Mouse (Mus musculus) heart, postnatal 10 days (tissue): ENCODE measurements at regions not wholly inside any gene's neighbourhood (a gene's known extent, or its start where the extent isn't known, plus 50 kb on each side); places are given as distances from the start of the nearest gene placed in this dataset.

Source experiments
- DNase-seq, 2 experiments: peaks; one replicate each; pipeline ENCODE4 v3.0.0; 2021
- intact Hi-C: fragments of 180-260 bp; cut with DNase I; formaldehyde crosslinking; loops from one replicate; pipeline ENCODE4 v1.15.1; 2025

DNA sequence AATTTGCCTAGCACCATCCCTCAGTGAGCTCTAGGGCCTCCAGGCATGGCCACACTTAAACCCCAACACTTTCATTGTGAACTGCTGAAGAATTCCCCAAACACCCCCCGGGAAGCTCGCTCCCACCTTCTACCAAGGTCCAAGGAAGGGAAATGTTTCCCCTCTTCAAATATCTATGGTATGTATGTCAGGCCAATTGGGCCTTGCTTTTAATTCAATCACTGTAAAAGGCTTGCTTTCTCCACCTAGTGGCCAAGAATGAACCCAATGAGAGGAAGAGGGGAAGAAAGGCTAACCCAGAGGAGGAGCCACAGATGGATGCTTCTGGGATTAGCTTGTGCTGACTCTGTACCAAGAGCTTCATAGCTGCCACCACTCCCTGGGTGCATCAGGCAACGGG lies 336.3 kb upstream of the Tgfbr2 start:
- peak; percentile 25 to 34 for DNase-seq
- intact Hi-C loops: loop anchor here (2.0 kb wide), 2 partner anchors 85 to 451 kb away; no protein-coding TSS in a partner anchor

DNA sequence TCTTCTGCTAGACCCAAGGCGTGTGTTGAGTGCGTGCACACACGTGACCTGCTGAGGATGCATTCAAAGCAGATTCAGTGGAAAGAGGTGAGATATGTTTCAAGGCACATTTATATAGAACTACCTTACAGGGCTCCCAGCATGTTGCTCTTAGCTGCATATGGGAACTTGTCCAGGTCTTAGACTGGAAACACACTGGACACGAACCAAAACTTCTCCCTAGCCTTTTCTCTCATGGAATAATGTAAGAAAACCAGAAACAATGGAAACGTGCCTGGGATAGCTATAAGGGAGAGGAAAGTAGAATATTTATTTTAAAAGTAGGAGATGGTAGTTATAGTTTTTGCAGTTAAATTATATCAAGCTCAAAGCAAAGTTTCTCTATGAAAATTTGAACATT lies 332.6 kb upstream of the Tgfbr2 start:
- intact Hi-C loops: no loop called here
- DNase-seq: peak in 1 of 2 experiments; percentile 11

DNA sequence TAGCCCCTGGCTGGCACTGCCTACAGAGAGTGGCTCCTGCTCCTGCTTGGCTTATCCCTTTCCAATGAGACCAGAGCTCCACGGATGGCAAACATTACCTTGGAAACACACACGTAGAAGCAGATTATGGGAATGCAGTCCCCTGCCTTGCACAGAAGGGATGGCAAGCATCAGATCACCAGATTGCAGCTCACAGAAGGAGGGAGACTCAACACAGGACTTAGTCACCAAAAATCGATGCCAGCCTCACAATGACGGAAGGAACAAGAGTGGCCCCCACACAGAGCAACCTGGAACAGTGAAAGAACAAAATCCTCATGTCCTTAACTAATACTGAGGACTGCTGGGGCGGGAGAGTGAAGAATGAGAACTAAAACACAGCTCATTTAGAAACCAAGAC lies 327.7 kb upstream of the Tgfbr2 start:
- intact Hi-C loops: no loop called here
- no peak for DNase-seq

DNA sequence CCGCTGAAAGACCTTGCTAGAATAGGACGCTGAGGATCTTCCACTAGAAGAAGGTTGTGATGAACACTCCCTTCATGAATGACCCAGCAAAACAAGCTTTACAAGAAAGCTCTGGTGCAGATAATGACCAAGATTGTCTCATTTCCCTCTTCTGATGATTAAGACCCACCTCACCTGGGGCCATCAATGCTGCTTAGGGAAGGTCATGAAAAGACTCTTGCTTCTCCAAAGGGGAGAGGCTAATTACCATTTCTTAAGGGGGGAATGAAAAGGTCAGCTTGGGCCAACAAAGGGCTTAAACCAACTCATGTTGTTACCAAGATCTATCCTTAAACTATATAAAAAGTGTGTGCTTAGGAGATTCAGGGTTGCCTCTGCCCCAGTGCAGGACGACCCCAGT lies 325.8 kb upstream of the Tgfbr2 start:
- DNase-seq: no peak
- intact Hi-C loops: no loop called here

DNA sequence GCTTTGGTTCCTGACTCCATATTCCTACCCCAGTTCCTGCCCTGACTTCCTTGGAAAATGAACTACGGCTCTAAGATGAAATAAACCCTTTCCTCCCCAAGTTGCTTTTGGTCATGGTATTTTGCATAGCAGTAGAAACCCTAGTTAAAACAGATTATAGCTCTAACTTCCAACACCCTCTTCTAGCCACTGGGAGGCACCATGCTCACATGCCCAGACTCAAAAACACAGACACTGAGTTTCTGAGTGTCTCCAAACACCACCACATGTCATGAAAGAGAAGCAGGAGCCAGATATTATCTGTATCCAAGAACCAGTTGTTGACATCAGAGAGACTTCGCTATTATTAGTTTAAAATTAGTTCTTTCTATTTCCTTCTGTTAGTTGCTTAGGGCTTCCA lies 316.1 kb upstream of the Tgfbr2 start:
- DNase-seq: no peak
- intact Hi-C loops: no loop called here

DNA sequence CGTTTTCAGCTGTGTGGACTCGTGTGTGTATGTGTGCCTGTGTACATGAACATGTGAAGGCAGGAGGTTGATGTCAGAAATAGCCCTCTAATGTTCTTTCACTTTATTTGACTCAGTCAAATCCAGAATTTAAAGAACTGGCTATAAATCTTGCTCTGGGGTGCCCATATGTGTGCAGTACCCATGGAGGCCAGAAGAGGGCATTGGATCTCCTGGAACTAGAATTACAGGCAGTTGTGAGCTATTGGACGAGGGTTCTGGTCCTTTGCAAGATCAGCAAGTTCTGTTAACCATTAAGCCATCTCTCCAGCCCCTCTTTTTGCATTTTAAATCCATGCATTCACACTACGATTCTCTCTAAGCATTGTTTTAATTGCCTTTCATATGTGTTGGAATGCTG lies 314.6 kb upstream of the Tgfbr2 start:
- intact Hi-C loops: no loop called here

DNA sequence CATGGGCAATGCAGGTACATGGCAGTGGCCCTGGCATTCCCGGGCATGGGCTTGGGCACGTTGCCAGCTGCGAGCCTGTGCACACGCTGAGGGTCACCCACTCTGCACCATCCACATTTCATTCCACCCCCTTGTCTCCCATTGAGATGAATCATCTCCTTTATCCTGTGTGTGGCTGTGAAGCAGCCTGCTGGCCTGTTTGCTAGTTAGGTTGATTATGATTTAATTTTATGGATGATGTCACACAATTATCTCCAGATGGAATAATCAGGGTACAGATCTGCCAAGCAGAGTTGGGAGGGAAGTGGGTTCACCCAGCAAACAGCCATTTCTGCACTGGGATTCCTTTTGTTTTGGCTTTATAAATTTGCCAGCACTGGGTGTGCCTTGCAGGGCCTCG lies 314.1 kb upstream of the Tgfbr2 start:
- intact Hi-C loops: no loop called here
- DNase-seq: no peak

More for the DNA sequence above, 314.6 kb upstream of the Tgfbr2 start:
- DNase-seq: peak in 1 of 2 experiments; percentile 28

DNA sequence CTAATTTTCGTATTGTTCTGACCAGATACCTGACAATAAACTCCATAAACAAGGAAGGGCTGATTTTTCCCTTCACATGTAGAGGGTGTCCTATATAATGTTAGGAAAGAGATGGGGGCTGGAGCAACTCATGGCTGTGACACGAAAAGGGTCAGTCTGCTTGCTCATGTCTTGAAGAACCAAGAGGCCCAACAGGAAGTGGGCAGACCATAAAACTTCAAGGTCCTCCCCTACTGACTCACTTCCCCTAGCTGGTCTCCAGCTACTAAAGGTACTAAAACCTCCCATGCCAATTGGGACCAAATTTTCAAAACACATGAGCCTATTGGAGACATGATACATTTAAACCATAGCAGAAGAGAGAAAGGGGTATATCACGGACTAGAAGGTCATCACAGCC lies 302.1 kb upstream of the Tgfbr2 start:
- intact Hi-C loops: no loop called here

DNA sequence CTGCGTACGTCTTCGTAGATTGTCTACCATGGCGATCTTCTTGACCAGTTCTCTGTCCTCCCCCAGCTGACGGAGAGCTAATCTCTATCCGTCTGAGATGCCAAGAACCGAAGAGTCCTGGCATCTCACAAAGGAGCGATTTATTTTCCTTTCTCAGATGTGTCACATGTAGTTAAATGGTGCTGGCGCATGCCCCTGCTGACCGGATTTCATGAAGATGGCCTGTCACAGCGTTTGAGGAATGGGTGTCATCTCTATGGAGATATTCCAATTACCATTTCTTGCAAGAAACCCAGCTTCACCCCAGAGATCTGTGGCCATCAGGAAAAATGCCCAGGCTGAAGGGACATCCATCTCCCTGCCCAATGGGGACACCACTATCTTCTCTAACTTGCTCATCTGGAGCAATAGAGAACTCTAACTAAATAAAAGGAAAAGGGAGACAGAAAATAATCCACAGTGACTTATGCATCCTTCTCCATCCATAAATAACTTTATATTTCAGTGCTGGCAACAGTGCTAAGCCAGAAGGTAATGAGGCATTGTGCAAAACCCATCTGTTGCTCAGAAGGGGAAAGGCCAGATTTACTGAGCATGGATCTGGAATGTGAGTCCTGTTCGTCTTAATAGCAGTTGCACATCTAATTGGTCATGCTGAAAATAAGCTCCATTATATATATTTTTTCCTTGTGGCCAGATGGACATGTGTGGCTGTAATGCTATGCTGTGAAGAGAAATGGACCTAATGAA lies 300.2 kb upstream of the Tgfbr2 start:
- DNase-seq: no peak
- intact Hi-C loops: no loop called here

More for the DNA sequence above, 302.1 kb upstream of the Tgfbr2 start:
- DNase-seq: no peak

DNA sequence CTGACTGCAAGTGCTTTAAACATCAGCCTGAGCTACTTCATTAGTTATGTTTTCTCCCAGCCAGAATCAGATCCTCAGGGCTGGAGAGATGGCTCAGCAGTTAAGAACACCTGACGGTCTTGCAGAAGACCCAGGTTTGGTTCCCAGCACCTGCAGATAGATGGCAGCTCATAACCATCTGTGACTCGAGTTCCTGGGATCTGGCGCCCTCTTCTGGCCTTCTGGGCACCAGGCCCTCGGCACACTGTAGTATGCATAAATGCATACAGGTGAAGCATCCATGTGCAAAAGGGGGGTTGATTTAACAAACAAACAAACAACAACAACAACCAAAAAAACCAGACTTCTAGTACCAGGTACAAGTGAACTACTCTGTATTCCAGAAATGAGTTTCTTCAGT lies 297.7 kb upstream of the Tgfbr2 start:
- intact Hi-C loops: no loop called here
- DNase-seq: no peak

DNA sequence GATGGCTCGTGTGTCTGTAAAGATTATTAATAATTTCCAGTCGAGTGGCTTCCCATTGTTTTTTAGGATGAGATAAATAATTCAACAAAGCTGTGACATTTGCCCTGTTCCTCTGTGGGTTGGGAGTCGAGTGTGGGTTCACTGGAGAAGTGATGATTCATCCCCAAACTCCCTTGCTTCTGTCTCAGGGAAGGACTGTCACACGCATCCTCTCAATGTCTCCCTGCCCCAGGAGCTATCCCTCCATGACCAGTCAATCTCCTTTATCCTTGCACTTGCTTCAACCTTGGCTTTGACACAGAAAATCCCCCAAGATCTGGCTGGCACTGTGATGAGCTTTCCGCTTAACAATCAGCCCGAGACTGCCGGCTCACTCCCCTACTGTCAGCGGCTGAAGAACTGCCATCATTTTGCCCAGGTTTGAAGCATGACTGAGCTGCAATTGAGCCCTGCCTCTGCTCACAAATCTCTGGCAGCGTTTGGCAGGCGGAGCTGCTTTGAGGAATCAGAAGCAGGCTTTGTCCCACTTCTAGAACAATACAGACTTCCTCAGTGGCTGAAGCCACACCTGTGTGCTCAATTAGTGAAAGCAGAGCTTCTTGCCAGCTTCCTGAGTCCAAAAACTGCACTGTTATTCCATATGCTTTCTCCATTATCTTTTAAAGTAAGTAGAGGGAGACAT lies 293.6 kb upstream of the Tgfbr2 start:
- intact Hi-C loops: loop anchor here (2.0 kb wide), 1 partner anchor 42 kb away; no protein-coding TSS in a partner anchor

DNA sequence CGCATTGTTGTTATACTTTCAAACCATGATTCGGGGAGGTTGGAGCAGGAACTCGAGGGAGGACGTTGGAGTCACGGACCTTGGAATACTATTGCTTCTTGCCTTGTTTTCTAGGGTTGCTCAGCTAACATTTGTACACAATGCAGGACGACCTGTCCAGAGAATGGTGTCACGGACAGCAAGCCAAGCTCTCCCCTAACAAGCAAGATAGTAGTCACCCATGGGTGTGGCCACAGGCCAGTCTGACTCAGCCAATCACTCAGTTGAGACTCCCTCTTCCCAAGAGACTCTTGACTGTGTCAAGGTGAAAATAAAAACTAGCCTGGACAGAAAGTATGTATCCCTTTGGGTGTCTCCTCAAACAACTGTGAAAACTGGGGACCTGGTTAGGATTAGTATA lies 291.2 kb upstream of the Tgfbr2 start:
- no peak for DNase-seq
- intact Hi-C loops: no loop called here

More for the DNA sequence above, 293.6 kb upstream of the Tgfbr2 start:
- peak; percentile 43 to 44 for DNase-seq

DNA sequence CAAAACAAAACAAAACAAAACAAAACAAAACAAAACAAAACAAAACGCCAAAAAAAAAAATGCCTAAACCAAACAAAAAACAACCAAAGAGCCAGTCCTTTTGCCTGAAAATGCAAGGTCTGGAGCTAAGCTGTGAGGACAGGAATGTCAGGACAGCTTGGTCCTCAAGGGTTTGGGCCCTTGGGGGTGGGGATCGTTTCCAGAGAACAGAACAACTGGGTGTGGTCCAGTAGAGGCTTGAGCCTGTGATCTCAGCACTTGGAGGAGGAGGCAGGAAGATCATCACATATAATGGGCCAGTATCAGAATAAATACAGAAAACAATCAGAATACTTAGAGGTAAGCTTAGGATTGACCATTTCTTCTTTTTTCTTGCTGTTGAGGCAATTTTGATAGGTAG lies 289.5 kb upstream of the Tgfbr2 start:
- intact Hi-C loops: no loop called here
- no peak for DNase-seq

DNA sequence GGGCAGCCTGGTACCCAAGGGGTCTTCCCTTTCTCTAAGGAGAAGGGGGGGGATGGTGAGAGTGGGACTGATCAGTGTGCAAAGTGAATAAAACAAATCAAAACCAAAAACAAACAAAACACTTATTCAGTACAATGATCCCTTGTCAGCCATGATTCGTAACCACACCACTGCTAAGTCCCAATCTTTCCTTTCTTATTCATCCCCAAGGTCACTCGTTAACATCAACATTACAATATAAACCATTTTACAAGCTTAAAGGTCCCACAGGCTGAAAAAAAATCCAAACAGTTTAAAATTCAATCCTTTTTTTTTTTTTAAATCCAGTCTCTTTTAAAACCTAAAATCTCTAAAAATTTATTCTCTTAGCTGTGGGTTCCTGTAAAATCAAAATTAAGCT lies 287.1 kb upstream of the Tgfbr2 start:
- intact Hi-C loops: no loop called here
- DNase-seq: no peak

DNA sequence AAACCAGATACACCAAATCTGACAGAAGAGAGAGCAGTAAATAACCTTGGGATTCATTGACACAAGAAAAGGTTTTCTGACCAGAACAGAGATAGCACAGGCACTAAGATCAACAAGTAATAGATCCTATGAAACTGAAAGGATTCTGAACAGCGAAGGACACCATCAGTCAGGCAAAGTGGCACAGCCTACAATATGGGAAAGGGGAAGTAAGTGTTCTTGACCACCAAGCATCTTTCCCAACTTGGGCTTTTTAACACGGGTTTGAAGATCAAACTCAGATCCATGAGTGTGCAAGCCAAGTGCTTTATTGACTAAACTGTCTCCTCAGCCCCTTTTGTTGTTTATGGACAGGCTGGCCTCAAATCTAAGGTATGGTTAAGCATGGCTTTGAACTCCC lies 284.9 kb upstream of the Tgfbr2 start:
- no peak for DNase-seq
- intact Hi-C loops: no loop called here

DNA sequence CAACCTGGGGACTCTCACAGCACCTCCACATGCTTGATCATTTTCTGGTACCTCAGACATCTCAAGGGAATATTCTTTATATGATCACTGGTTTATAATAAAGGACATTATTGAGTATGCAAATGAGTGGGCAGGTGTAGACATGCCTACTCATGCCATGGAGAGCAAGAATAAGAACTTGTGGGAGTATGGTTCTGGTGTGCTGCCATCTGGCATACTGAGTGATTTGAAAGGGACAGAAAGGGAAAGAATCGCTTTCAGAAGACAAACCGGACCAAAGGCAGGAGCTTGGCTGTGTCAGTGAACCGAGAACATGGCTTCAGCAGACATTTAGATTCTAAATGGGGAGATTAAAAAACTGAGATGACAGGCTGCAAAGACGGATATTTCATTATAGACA lies 276.9 kb upstream of the Tgfbr2 start:
- intact Hi-C loops: no loop called here
- DNase-seq: no peak

DNA sequence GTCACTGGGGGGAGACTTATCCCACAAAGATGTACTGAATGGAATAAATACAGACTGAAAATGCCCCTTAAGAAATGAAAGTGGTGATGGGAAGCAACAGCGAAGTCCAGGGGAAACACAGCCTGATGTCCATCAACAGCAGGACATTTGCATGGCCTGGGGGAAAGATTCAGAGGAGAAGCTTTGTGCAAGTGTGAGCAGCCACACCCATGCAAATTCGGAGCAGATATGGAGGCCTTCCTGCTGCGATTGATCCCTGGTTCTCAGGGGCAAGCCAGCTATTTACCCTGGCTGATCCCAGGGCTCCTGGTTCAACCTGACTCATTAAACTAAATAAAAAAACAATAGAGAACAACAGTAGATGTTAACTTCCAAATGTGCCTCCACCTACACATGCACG lies 275.7 kb upstream of the Tgfbr2 start:
- no peak for DNase-seq
- intact Hi-C loops: no loop called here

DNA sequence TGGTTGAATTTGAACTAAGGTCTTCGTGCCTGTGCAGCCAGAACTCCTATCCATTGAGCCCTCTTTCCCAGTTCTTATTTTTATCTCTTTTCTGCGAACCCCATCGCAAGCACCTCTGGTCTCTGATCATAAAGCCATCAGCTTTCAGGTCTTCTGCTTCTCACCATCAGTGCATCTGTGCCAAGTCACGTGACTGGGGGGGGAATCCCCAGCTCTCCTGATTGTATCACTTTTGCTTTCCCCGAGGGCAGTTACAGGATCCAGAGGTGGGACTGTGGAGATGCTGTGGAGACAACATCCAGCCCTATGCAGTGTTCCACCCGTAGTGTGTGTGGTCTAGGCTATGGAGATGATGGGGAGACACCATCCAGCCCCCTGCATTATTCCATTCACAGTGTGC lies 272.6 kb upstream of the Tgfbr2 start:
- DNase-seq: no peak

DNA sequence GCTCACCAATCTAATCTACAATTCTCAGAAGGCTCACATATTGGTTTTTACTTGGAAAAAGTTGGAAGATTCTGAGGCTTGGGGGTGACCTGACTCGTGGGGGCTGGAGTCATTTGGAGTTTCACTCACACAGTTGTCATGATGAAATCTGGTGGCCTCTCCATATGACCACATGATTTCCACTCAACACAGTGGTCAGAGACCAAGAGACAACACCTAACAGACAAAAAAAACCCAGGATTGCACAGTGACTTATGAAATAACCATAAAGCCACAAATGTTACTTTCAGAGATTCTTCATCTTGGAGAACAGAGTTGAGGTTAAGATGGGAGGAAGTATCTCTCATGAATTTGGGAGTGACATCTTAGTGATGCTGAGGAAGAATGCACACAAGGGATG lies 263.4 kb upstream of the Tgfbr2 start:
- intact Hi-C loops: no loop called here
- no peak for DNase-seq

More for the DNA sequence above, 272.6 kb upstream of the Tgfbr2 start:
- intact Hi-C loops: no loop called here

DNA sequence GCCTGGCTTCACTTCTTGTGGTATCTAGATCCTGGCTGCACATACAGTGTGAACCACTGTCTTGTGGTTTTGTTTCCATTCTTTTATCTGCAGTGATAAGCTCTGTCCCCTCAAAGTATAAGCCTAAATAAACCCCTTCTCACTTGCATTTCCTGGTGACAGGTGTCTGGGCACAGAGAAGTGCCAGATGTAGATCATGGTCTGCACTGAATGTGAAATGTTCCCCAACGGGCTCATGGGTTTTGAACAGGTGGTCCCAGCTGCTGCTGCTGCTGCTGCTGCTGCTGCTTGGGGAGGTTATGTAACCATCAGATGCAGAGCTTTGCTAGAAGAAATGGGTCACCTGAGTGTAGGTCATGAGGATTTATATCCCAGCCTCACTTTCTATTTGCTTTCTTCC lies 259.3 kb upstream of the Tgfbr2 start:
- no peak for DNase-seq
- intact Hi-C loops: no loop called here

DNA sequence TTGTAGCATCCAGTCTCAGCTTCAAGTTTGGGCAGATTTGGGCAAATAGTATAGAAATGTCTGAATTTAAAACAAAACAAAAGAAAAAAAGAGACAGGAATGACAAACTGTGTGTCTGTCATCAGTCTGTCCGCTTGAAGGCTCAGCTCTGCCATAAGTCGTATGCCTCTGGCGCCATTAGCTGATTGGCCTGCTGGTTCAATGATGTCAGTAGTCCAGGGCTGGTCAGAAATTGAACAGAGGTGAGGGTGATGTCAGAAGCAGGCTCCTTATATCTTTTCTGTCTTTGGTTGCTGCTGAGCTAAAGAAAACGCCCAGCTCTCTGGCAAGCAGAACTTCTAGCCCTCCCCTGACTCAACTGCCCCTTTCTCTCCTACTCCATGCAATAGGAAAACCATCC lies 253.9 kb upstream of the Tgfbr2 start:
- intact Hi-C loops: loop anchor here (5.0 to 10.0 kb wide), 3 partner anchors 246 to 1538 kb away; no protein-coding TSS in a partner anchor
- DNase-seq: no peak

DNA sequence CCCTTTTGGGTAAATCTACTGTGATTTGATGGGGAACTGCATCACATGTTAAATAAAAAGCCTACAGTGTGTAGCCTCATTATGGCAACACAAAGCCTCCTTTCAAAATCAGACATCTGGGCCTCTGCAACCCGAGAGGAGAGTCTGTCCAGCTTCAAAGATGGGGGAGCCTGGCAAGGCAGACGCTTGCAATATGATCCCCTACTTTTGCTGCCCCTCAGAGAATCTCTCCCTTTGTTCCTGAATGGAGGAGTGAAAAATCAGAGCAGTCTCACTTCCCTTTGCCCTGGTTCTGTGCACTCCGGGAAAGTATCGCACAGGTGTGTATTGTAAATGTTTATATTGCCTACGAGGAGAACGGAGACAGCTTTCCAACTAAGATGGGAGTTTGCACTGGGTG lies 253.3 kb upstream of the Tgfbr2 start:
- DNase-seq: no peak
- intact Hi-C loops: loop anchor here (5.0 to 10.0 kb wide), 3 partner anchors 246 to 1539 kb away; no protein-coding TSS in a partner anchor
